Mouse (Mus musculus) megakaryocyte-erythroid progenitor cell, adult 5 weeks (primary cell): ENCODE data around the gene Mmaa. TPM values are rescaled to one million over a fixed set of nuclear protein-coding genes. Genes with fewer than 3 reads are reported as not detected.

Experiments
- polyA plus RNA-seq: library from polyadenylated mRNA; stranded (reverse); fragments of >175 nt; gene quantifications from 2 replicates; pipeline ENCODE4 v1.2.3, GENCODE M21; 2012

Mmaa gene
- 0.54 and 0.64 TPM in 2 replicates for polyA plus RNA-seq

DNA sequence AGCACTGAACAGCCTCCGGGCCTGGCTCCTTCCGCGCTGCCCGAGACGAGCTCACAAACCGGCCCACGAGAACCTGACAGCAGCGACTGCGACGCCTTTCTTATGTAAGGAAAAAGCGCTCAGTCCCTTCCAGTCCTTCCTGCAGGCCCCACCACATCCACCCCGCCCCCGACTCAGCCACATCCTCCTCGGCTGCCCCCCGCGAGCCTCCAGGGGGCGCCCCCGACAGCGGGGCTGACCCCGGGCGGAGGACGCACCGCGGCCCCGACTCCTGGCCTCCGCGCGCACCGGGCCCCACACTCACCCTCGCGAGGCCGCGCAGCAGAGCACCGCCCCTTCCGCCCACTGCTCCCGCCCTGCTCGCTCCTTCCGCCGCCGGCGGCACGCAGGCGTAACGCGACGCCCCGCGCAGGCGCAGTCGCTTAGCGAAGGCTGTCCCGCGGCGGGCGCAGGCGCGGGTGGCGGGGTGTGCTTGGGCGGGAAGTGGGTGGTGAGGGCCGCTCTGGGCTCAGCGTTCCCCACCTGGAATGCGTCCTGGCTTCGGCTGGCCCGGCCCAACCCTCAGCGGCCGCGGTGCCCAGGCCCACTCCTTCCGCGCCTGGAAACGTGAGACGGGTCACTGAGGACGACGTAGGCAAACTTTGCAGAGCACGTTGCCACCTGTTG, at the start of gene Mmaa:
Gene Mmaa, minus strand, starts transcription at position 328 of the 666 bp plus-strand sequence.

DNA sequence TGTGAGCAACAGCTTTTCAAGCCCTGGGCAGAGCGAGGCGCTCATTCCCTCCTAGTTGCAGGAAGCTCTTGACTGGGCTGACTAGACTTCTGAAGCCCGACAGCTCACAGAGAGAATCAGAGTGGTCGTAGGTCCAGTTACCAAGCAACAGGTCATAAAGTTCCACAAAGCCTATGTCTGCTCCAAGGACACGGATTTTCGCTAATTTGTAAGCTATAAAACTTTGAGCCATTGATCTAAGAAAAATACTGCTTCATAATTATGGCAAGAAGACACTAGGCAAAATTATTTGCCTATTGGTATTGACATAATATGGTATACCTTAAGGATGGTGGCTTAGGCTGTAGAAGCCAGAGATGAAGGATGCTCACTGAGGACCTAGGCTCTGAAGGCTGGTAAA, 46.3 kb downstream of the Mmaa start, which contains the start of gene 1700011L22Rik:
Gene 1700011L22Rik, minus strand, starts transcription at position 101 of the 400 bp plus-strand sequence.

Other genes starting within 250 kb of the Mmaa start
- gene 1700011L22Rik, start 46.4 kb downstream of the Mmaa start, polyA plus RNA-seq: not detected in 2 replicates
- gene Smad1, start 104.6 kb upstream of the Mmaa start, polyA plus RNA-seq: 28.9 and 30.0 TPM in 2 replicates